Mouse (Mus musculus) cerebellum, adult 2 months (tissue): ENCODE results near the gene Vpreb2. TPM values are rescaled to one million over a fixed set of nuclear protein-coding genes. Genes with fewer than 3 reads are reported as not detected.
"Not testable (repeated sequence)": the region's sequence is repeated elsewhere in the genome, so short reads cannot be mapped to it uniquely, and the experiment has no call there.

Experiments
- DNase-seq, 2 experiments: peaks; one replicate each; pipeline ENCODE4 v3.0.0; 2021
- H3K27ac ChIP-seq: fragments of 200-500 bp; 2 replicates; pipeline ENCODE4 v1.5.1; 2012; ENCODE audit warnings: low read length, control low read depth, inconsistent platforms; ENCODE audit not compliant: insufficient read depth
- H3K27me3 ChIP-seq: fragments of 200-500 bp; 2 replicates; pipeline ENCODE4 v1.6.1; 2012; ENCODE audit warnings: inconsistent platforms, mild to moderate bottlenecking, low read length, moderate library complexity; ENCODE audit not compliant: control insufficient read depth, insufficient read depth
- H3K4me1 ChIP-seq: fragments of 200-500 bp; 2 replicates; pipeline ENCODE4 v1.6.1; 2011; ENCODE audit warnings: low read length; ENCODE audit not compliant: control insufficient read depth, insufficient read depth
- H3K4me3 ChIP-seq: fragments of 200-500 bp; replicated peaks from 2 replicates; pipeline ENCODE3; 2011; ENCODE audit warnings: mild to moderate bottlenecking, low read depth, low read length, control low read depth; ENCODE audit not compliant: insufficient read depth
- CTCF ChIP-seq: fragments of 200-500 bp; IDR thresholded peaks from 2 replicates; pipeline ENCODE4 v1.5.1; 2011; ENCODE audit warnings: low read depth, mild to moderate bottlenecking, control low read depth, low read length, moderate library complexity, borderline replicate concordance; ENCODE audit not compliant: insufficient read depth
- POLR2A ChIP-seq: fragments of 200-500 bp; IDR thresholded peaks from 2 replicates; pipeline ENCODE4 v1.6.1; 2011; ENCODE audit warnings: low read length, control low read depth, borderline replicate concordance; ENCODE audit not compliant: insufficient read depth
- WGBS: fragments of 180-500 bp; shearing (Covaris S2); methylation state at CpG from one replicate; pipeline ENCODE4 v1.1.7; 2018; 5-methylcytosine and 5-hydroxymethylcytosine counted together
- polyA plus RNA-seq: library from polyadenylated mRNA; depleted of rRNA; stranded (reverse); fragments of >200 nt; gene quantifications from 2 replicates; pipeline ENCODE4 v1.2.3, GENCODE M21; 2012

The Vpreb2 gene
- polyA plus RNA-seq, 1 experiment: not detected

GRCm38 (mm10) chr16:17971853-17972252 lies 8.4 kb upstream of the Vpreb2 start:
- DNase-seq: no peak
- 72% methylated on average over 5 of the region's 5 CpGs for WGBS
- Histone ChIP-seq H3K4me3 (no peak overlapping the region), H3K27me3 (no peaks in the 10 kb centered on the region; the same call in 1 of the 2 replicates), H3K27ac (no peak overlapping the region), H3K4me1 (no peaks in the 10 kb centered on the region)
- TF ChIP-seq POLR2A (no peak), CTCF (no peak)

GRCm38 (mm10) chr16:17977840-17978239 lies 2.4 kb upstream of the Vpreb2 start:
- H3K27me3 ChIP-seq, DNase-seq, H3K4me3 ChIP-seq, H3K27ac ChIP-seq, H3K4me1 ChIP-seq: not testable (repeated sequence)
- 66% methylated on average over 7 of the region's 7 CpGs for WGBS

- WGBS: 77% methylated on average over 2 of the region's 2 CpGs
- H3K27ac ChIP-seq: no peak overlapping the region
- no peak for DNase-seq
Observed at GRCm38 (mm10) chr16:17983201-17983600, 3.0 kb downstream of the Vpreb2 start.

GRCm38 (mm10) chr16:17984231-17984630 lies 4.0 kb downstream of the Vpreb2 start:
- Histone ChIP-seq H3K4me1 (no peaks in the 10 kb centered on the region; the same call in 1 of the 2 replicates), H3K4me3 (no peak overlapping the region), H3K27ac (no peak overlapping the region), H3K27me3 (no peaks in the 10 kb centered on the region)
- no peak for TF ChIP-seq CTCF
- TF ChIP-seq POLR2A: no peak
- no peak for DNase-seq
- WGBS: 45% methylated on average over 5 of the region's 5 CpGs

More at GRCm38 (mm10) chr16:17983201-17983600, 3.0 kb downstream of the Vpreb2 start:
- no peaks in the 10 kb centered on the region for H3K27me3 ChIP-seq
- TF ChIP-seq POLR2A: no peak
- TF ChIP-seq CTCF: no peak
- H3K4me3 ChIP-seq: no peak overlapping the region
- H3K4me1 ChIP-seq: no peaks in the 10 kb centered on the region; the same call in 1 of the 2 replicates

- no peak for DNase-seq
- TF ChIP-seq POLR2A: no peak
- no peak for TF ChIP-seq CTCF
- H3K4me1 ChIP-seq: no peaks in the 10 kb centered on the region; the same call in 1 of the 2 replicates
- no peaks in the 10 kb centered on the region for H3K27me3 ChIP-seq
- 61% methylated on average over 5 of the region's 5 CpGs for WGBS
- H3K4me3 ChIP-seq: no peak overlapping the region
- no peak overlapping the region for H3K27ac ChIP-seq
Observed at GRCm38 (mm10) chr16:17985078-17985477, 4.8 kb downstream of the Vpreb2 start.

- peak; percentile 47 to 51 for DNase-seq
- WGBS: 41% methylated on average over 10 of the region's 10 CpGs
- peak; percentile 78 for TF ChIP-seq CTCF
- TF ChIP-seq POLR2A: no peak
- Histone ChIP-seq H3K27me3 (no peaks in the 10 kb centered on the region), H3K4me1 (no peaks in the 10 kb centered on the region; the same call in 1 of the 2 replicates), H3K27ac (no peak overlapping the region), H3K4me3 (no peak overlapping the region)
Observed at GRCm38 (mm10) chr16:17986456-17987132, 6.4 kb downstream of the Vpreb2 start.

- no peaks in the 10 kb centered on the region; the same call in 1 of the 2 replicates for H3K4me1 ChIP-seq
- 78% methylated on average over 1 of the region's 1 CpGs for whole genome bisulfite sequencing
Observed at GRCm38 (mm10) chr16:17987703-17988102, 7.5 kb downstream of the Vpreb2 start.

GRCm38 (mm10) chr16:17992321-17992720 lies 12.1 kb downstream of the Vpreb2 start:
- not testable (repeated sequence) for H3K27ac ChIP-seq, H3K27me3 ChIP-seq, DNase-seq, H3K4me1 ChIP-seq, H3K4me3 ChIP-seq
- WGBS: 94% methylated on average over 16 of the region's 16 CpGs

More at GRCm38 (mm10) chr16:17987703-17988102, 7.5 kb downstream of the Vpreb2 start:
- H3K27ac ChIP-seq: no peak overlapping the region
- DNase-seq: no peak
- no peak overlapping the region for H3K4me3 ChIP-seq
- TF ChIP-seq POLR2A (no peak), CTCF (no peak)
- H3K27me3 ChIP-seq: no peaks in the 10 kb centered on the region
